1 mouse cellular context compared by ENCODE assay signal in the genomic region with DNA sequence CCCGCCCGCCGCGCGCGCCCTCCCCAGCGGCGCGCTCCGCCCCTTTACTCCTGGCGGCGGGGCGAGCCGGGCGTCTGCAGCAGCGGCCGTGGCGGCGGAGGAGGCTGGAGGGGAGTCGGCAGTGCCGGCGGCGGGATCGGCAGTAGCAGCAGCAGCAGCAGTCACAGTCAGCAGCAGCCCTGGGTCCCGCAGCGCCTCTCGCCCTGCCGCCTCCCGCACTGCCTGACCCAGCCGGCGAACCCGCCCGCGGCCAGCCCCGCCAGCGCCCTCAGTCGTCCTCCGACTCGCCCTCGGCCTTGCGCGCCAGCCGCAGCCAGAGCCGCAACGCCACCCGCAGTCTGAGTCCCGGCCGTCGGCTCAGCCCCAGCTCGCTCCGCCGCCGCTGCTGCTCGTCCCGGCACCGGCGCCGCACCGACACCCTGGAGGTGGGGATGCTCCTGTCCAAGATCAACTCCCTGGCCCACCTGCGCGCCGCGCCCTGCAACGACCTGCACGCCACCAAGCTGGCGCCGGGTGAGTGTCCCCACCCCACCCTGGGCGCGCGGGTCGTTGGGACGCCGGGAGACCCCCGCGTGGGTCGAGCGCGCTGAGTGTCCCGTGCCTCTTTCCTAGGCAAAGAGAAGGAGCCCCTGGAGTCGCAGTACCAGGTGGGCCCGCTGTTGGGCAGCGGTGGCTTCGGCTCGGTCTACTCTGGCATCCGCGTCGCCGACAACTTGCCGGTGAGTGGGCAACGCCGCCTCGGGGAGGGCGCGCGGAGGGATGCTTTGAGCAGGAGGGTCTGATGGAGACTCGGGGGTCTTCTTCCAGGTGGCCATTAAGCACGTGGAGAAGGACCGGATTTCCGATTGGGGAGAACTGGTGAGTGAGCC.
TF ChIP-seq lines count a peak whose summit lies in the region.

TSS of gene Pim1 (plus strand) at position 41 of the 869 bp plus-strand sequence.

TF ChIP-seq in CH12.LX, 34 proteins besides CTCF, POLR2A, EP300 and RAD21 (continued from another document):
- 0 out of 2 replicates have a peak, but pooled peaks have one; percentile 34 for TF ChIP-seq BHLHE40 (IDR thresholded peaks at IDR 0.05; ENCODE audit: low read depth, low read length)
- TF ChIP-seq ZNF384 (IDR thresholded peaks at IDR 0.05; ENCODE audit: low read depth, low read length), result no peak
- peak; percentile 94 for TF ChIP-seq UBTF (IDR thresholded peaks at IDR 0.05; ENCODE audit: low read depth, low read length)
- 0 out of 2 replicates have a peak, but pooled peaks have one; percentile 9 for TF ChIP-seq IRF4 (IDR thresholded peaks at IDR 0.05; ENCODE audit: low read depth, low read length)
- TF ChIP-seq CHD2 (IDR thresholded peaks at IDR 0.05; ENCODE audit: low read length), result no peak; the same call in 1 of the 2 replicates
- peak; percentile 98 for TF ChIP-seq ZMIZ1 (IDR thresholded peaks at IDR 0.05; ENCODE audit: low read depth, low read length)
- TF ChIP-seq TCF12 (IDR thresholded peaks at IDR 0.05; ENCODE audit: low read depth, low read length), result peak; percentile 98
- no peak for TF ChIP-seq HCFC1 (IDR thresholded peaks at IDR 0.05; ENCODE audit: low read depth, low read length)
- peak; percentile 84 for TF ChIP-seq TBP (conservative IDR thresholded peaks at IDR 0.05; ENCODE audit: low read depth, low read length)
- TF ChIP-seq CHD1 (IDR thresholded peaks at IDR 0.05; ENCODE audit: low read depth, low read length), result peak; percentile 91; the same call in 1 of the 2 replicates
